8 mouse cellular contexts compared by ENCODE assay signal in genomic region chr9:58268384-58269313, GRCm38 (mm10). TPM values are rescaled to one million over a fixed set of nuclear protein-coding genes. Genes with fewer than 3 reads are reported as not detected.
DNase-seq lines count a peak whose midpoint lies in the region; ATAC-seq and TF ChIP-seq lines count a peak whose summit lies in the region.

No protein-coding gene starts in this region.

- ATAC-seq in midbrain, embryonic 14.5 days (ENCODE audit: low FRiP score, low TSS enrichment), result no peak
- no peak for ATAC-seq in midbrain, embryonic 15.5 days (replicated peaks)
- no peak for ATAC-seq in hindbrain, postnatal 0 days

- WGBS in midbrain, embryonic 14.5 days, result 57% methylated on average over 12 of the region's 12 CpGs
- WGBS in midbrain, embryonic 15.5 days, result 58% methylated on average over 12 of the region's 12 CpGs
- 62% methylated on average over 12 of the region's 12 CpGs for WGBS in hindbrain, postnatal 0 days

- H3K27ac ChIP-seq in midbrain, embryonic 14.5 days (replicated peaks; ENCODE audit: low read depth, low read length), result no peak overlapping the region
- H3K27ac ChIP-seq in midbrain, embryonic 15.5 days, result no peak overlapping the region
- no peak overlapping the region for H3K27ac ChIP-seq in hindbrain, postnatal 0 days

- no peak overlapping the region for H3K4me2 ChIP-seq in midbrain, embryonic 14.5 days (ENCODE audit: low read length)
- H3K4me2 ChIP-seq in midbrain, embryonic 15.5 days, result no peak overlapping the region
- H3K4me2 ChIP-seq in hindbrain, postnatal 0 days (ENCODE audit: low read depth, low read length), result no peak overlapping the region

- no peaks in the 10 kb centered on the region for H3K4me1 ChIP-seq in midbrain, embryonic 14.5 days (ENCODE audit: control insufficient read depth, insufficient read depth, low read length)
- H3K4me1 ChIP-seq in midbrain, embryonic 15.5 days, result no peaks in the 10 kb centered on the region
- no peaks in the 10 kb centered on the region for H3K4me1 ChIP-seq in hindbrain, postnatal 0 days (ENCODE audit: insufficient read depth, low read length)

- H3K9ac ChIP-seq in midbrain, embryonic 14.5 days (replicated peaks; ENCODE audit: low read length), result no peak overlapping the region
- H3K9ac ChIP-seq in midbrain, embryonic 15.5 days, result no peak overlapping the region
- H3K9ac ChIP-seq in hindbrain, postnatal 0 days (replicated peaks; ENCODE audit: low read length), result no peak overlapping the region

- H3K27me3 ChIP-seq in midbrain, embryonic 14.5 days (ENCODE audit: control insufficient read depth, insufficient read depth, low read length), result no peaks in the 10 kb centered on the region
- no peaks in the 10 kb centered on the region for H3K27me3 ChIP-seq in midbrain, embryonic 15.5 days (replicated peaks)
- no peaks in the 10 kb centered on the region for H3K27me3 ChIP-seq in hindbrain, postnatal 0 days (ENCODE audit: insufficient read depth, low read length)

- no peaks in the 10 kb centered on the region for H3K9me3 ChIP-seq in midbrain, embryonic 14.5 days (ENCODE audit: control insufficient read depth, low read length)
- no peaks in the 10 kb centered on the region for H3K9me3 ChIP-seq in midbrain, embryonic 15.5 days
- H3K9me3 ChIP-seq in hindbrain, postnatal 0 days (ENCODE audit: low read length), result no peaks in the 10 kb centered on the region

- peak; percentile 78; the same call in 1 of the 2 replicates for TF ChIP-seq CTCF in brain, embryonic 14.5 days (IDR thresholded peaks at IDR 0.05; ENCODE audit: borderline replicate concordance, extremely low read depth, insufficient read depth, insufficient read length)
- TF ChIP-seq CTCF in hindbrain, postnatal 0 days (IDR thresholded peaks at IDR 0.05; ENCODE audit: low read depth), result peak; percentile 77

- TF ChIP-seq POLR2A in brain, embryonic 14.5 days (IDR thresholded peaks at IDR 0.05; ENCODE audit: borderline replicate concordance, extremely low read depth, insufficient read depth, insufficient read length, poor library complexity, severe bottlenecking), result no peak

- no peak overlapping the region for H3K4me3 ChIP-seq in midbrain, embryonic 14.5 days (replicated peaks; ENCODE audit: low read depth, low read length)
- no peak overlapping the region for H3K4me3 ChIP-seq in midbrain, embryonic 15.5 days
- H3K4me3 ChIP-seq in hindbrain, postnatal 0 days (ENCODE audit: low read length), result no peak overlapping the region

- peak; percentile 41 for DNase-seq in cerebellum, adult 8-10 months
- no peak for DNase-seq in cerebellum, adult 11-12 months
- peak; percentile 84 for DNase-seq in midbrain, embryonic 14.5 days
- DNase-seq in brain, embryonic 14.5 days (ENCODE audit: low read depth), result peak; percentile 85
- DNase-seq in hindbrain, postnatal 0 days (ENCODE audit: low spot score), result peak; percentile 84
- peak; percentile 80 for DNase-seq in lung, postnatal 10 days
- DNase-seq in spleen, postnatal 14 days (ENCODE audit: low spot score in 2 of 2), result peak; percentile 47 to 69

- 0 out of 2 replicates have a peak, but pooled peaks cover 6% of the 10 kb centered on the region for H3K36me3 ChIP-seq in midbrain, embryonic 14.5 days (ENCODE audit: control insufficient read depth, insufficient read depth, low read length)
- no peaks in the 10 kb centered on the region for H3K36me3 ChIP-seq in midbrain, embryonic 15.5 days (replicated peaks)
- H3K36me3 ChIP-seq in hindbrain, postnatal 0 days (ENCODE audit: insufficient read depth, low read length), result no peaks in the 10 kb centered on the region

RNA-seq across cellular contexts. Expression of gene Stoml1, which starts 15.7 kb away (rescaled TPM):
- polyA plus RNA-seq in midbrain, embryonic 14.5 days (2014; fragmentation: Nextera tagmentation; extraction: Ambion mirVana), result 96.4 and 115 TPM in 2 replicates
- polyA plus RNA-seq in midbrain, embryonic 15.5 days (2015; fragmentation: Nextera tagmentation; extraction: Ambion mirVana), result 136 and 140 TPM in 2 replicates
- polyA plus RNA-seq in brain, embryonic 14.5 days (2012; rRNA removed), result 123 and 145 TPM in 2 replicates
- total RNA-seq in hindbrain, postnatal 0 days (2014; rRNA removed), result 145 and 157 TPM in 2 replicates
- polyA plus RNA-seq in hindbrain, postnatal 0 days (2015; fragmentation: Nextera tagmentation; extraction: Ambion mirVana), result 136 and 141 TPM in 2 replicates

RNA-seq across cellular contexts. Expression of gene Pml, which starts 19.1 kb away (rescaled TPM):
- 3.8 and 3.9 TPM in 2 replicates for polyA plus RNA-seq in midbrain, embryonic 14.5 days (2014; fragmentation: Nextera tagmentation; extraction: Ambion mirVana)
- 3.9 and 5.0 TPM in 2 replicates for polyA plus RNA-seq in midbrain, embryonic 15.5 days (2015; fragmentation: Nextera tagmentation; extraction: Ambion mirVana)
- 6.8 and 7.1 TPM in 2 replicates for polyA plus RNA-seq in brain, embryonic 14.5 days (2012; rRNA removed)
- 11.4 and 17.0 TPM in 2 replicates for total RNA-seq in hindbrain, postnatal 0 days (2014; rRNA removed)
- polyA plus RNA-seq in hindbrain, postnatal 0 days (2015; fragmentation: Nextera tagmentation; extraction: Ambion mirVana), result 3.2 and 4.8 TPM in 2 replicates

RNA-seq across cellular contexts. Expression of gene Loxl1, which starts 44.3 kb away (rescaled TPM):
- 2.7 and 5.6 TPM in 2 replicates for polyA plus RNA-seq in midbrain, embryonic 14.5 days (2014; fragmentation: Nextera tagmentation; extraction: Ambion mirVana)
- 6.0 and 7.2 TPM in 2 replicates for polyA plus RNA-seq in midbrain, embryonic 15.5 days (2015; fragmentation: Nextera tagmentation; extraction: Ambion mirVana)
- polyA plus RNA-seq in brain, embryonic 14.5 days (2012; rRNA removed), result 11.8 and 14.4 TPM in 2 replicates
- 11.9 and 13.8 TPM in 2 replicates for total RNA-seq in hindbrain, postnatal 0 days (2014; rRNA removed)
- 9.1 and 9.7 TPM in 2 replicates for polyA plus RNA-seq in hindbrain, postnatal 0 days (2015; fragmentation: Nextera tagmentation; extraction: Ambion mirVana)
